Mouse (Mus musculus): ENCODE results near the gene Zfp687.

The Zfp687 gene

DNA sequence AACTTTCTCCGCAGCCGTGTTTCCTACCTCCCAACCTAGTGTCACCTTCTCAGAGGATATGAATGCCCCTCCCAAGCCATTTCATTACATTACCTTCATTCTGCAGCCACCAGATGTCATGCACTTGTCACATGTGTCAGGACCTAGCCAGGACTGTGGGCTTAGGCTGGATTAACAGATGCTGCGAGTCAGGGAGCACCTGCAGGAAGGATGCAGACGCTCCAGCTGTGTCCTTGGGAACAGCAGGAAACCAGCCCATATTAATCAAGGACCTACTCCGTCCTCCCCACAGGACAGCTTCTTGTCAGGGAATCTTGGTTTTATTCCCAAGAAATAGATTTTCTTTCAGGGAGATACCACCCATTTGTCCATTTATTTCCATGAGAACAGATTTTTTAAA, 54.9 kb downstream of the Zfp687 start:
- no peak for DNase-seq (ENCODE audit: low spot score in 2 of 2)

DNA sequence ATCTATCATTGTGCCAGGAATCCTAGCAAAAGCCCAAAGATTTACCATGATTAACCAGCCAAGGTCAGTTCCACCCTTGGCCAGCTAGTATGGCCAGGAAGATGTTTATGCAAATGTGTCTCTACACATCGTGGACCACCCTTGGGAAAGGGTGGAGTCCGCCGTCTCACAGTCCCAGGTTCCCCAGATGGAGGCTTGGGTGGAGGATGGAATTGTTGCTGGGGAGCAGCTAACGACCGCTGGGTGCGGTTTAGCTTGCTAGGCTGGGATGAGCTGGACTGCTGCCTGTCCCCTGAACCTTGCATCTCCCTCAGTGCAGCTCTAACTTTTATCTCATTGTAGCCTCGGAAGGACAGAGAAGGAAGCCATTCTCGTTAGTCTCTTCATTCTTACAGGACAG, 55.4 kb downstream of the Zfp687 start:
- DNase-seq (ENCODE audit: low spot score in 2 of 2), result no peak

DNA sequence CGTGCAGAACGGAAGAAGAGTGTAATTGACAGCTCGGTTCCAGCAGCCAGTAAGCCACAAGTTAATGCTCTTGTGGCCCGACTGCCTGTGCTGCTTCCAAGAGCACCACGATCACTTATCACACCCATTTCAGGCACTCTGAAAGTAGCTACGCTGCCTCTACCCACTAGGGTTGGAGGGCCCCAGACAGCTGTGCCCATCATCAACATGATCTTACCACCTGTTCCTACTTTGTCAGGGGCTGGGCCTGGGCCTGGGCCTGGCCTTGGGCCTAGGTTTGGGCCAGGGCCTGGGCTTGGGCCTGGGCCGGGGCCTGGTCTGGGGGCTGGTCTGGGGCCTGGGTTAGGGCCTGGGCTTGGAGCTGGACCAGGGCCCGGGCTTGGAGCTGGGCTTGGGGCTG, 57.0 kb downstream of the Zfp687 start:
- no peak for DNase-seq (ENCODE audit: low spot score in 2 of 2)
